Mouse (Mus musculus) midbrain, embryonic 11.5 days (tissue): ENCODE results near the gene 4931414P19Rik. TPM values are rescaled to one million over a fixed set of nuclear protein-coding genes. Genes with fewer than 3 reads are reported as not detected.
A peak's percentile ranks its signal among the peaks of the same experiment; 100 is the strongest.

Source experiments
- ATAC-seq: fragments of 200-750 bp; cut with Nextera tagmentation; 2 replicates; pipeline ENCODE4 v1.8.0; 2017; ENCODE audit warnings: moderate TSS enrichment, moderate library complexity; ENCODE audit not compliant: low FRiP score
- DNase-seq: peaks from one replicate; pipeline ENCODE4 v3.0.0; 2015; ENCODE audit warnings: low spot score; ENCODE audit errors: missing footprints
- H3K27ac ChIP-seq: fragments of 300-500 bp; sonication (generic); 2 replicates; pipeline ENCODE4 v1.5.1; 2014; ENCODE audit warnings: low read depth, low read length
- H3K27me3 ChIP-seq: fragments of 300-500 bp; sonication (generic); 2 replicates; pipeline ENCODE4 v1.6.1; 2014; ENCODE audit warnings: mild to moderate bottlenecking, low read length, moderate library complexity, mixed read lengths; ENCODE audit not compliant: control insufficient read depth, insufficient read depth
- H3K36me3 ChIP-seq: fragments of 300-500 bp; sonication (generic); 2 replicates; pipeline ENCODE4 v1.6.1; 2014; ENCODE audit warnings: mild to moderate bottlenecking, low read length, moderate library complexity, mixed read lengths; ENCODE audit not compliant: control insufficient read depth, insufficient read depth
- H3K4me1 ChIP-seq: fragments of 300-500 bp; sonication (generic); 2 replicates; pipeline ENCODE4 v1.6.1; 2014; ENCODE audit warnings: low read length; ENCODE audit not compliant: control insufficient read depth, insufficient read depth
- H3K4me2 ChIP-seq: fragments of 300-500 bp; sonication (generic); 2 replicates; pipeline ENCODE4 v1.6.1; 2014; ENCODE audit warnings: mild to moderate bottlenecking, moderate library complexity
- H3K4me3 ChIP-seq: fragments of 300-500 bp; sonication (generic); 2 replicates; pipeline ENCODE4 v1.5.1; 2014; ENCODE audit warnings: low read depth, low read length
- H3K9ac ChIP-seq: fragments of 300-500 bp; sonication (generic); 2 replicates; pipeline ENCODE4 v1.6.1; 2014; ENCODE audit warnings: low read length
- H3K9me3 ChIP-seq: fragments of 300-500 bp; sonication (generic); 2 replicates; pipeline ENCODE4 v1.6.1; 2016; ENCODE audit warnings: low read length; ENCODE audit not compliant: control insufficient read depth
- WGBS: fragments of 180-500 bp; shearing (Covaris S2); extraction: QIAGEN DNeasy Blood & Tissue Kit; methylation state at CpG from one replicate; pipeline ENCODE4 v1.1.7; 2014; 5-methylcytosine and 5-hydroxymethylcytosine counted together
- polyA plus RNA-seq: library from polyadenylated mRNA; unstranded; fragments of >200 nt; fragmentation: Nextera tagmentation; extraction: Ambion mirVana; gene quantifications from 2 replicates; pipeline ENCODE4 v1.2.1, GENCODE M21; 2014

Gene 4931414P19Rik
- polyA plus RNA-seq = 5.9 and 8.5 TPM in 2 replicates

- H3K9ac ChIP-seq = peak within 1 kb of the TSS; percentile 63
- DNase-seq (peak; percentile 97), ATAC-seq (peak; percentile 59)
- H3K9me3 ChIP-seq = no peaks in the 10 kb centered on the region
- no peaks in the 10 kb centered on the region for H3K27me3 ChIP-seq
- H3K36me3 ChIP-seq = no peaks in the 10 kb centered on the region
- peaks cover 13% of the 10 kb centered on the region for H3K4me1 ChIP-seq
- peak within 1 kb of the TSS; percentile 50; the same call in 1 of the 2 replicates for H3K27ac ChIP-seq
- peak within 1 kb of the TSS; percentile 60 for H3K4me2 ChIP-seq
- H3K4me3 ChIP-seq = peak within 1 kb of the TSS; percentile 40
- WGBS = 1% methylated on average over 38 of the region's 39 CpGs
These were observed at the start of gene 4931414P19Rik for GRCm38 (mm10) chr14:54605752-54606321. Gene 4931414P19Rik (minus strand): TSS chr14:54605993.

- Histone ChIP-seq H3K9ac (peak overlapping the region; percentile 77), H3K9me3 (no peaks in the 10 kb centered on the region), H3K27ac (peak overlapping the region; percentile 41), H3K36me3 (peaks cover 22% of the 10 kb centered on the region), H3K4me1 (peaks cover 25% of the 10 kb centered on the region), H3K4me3 (peak overlapping the region; percentile 52), H3K4me2 (peak overlapping the region; percentile 89), H3K27me3 (no peaks in the 10 kb centered on the region)
- DNase-seq (peak; percentile 96), ATAC-seq (peak; percentile 88)
- 0% methylated on average over 12 of the region's 12 CpGs for WGBS
These were observed 47.7 kb upstream of the 4931414P19Rik start for GRCm38 (mm10) chr14:54653496-54653895.

GRCm38 (mm10) chr14:54652787-54653186 lies 47.0 kb upstream of the 4931414P19Rik start:
- Histone ChIP-seq H3K27me3 (no peaks in the 10 kb centered on the region), H3K4me1 (peaks cover 25% of the 10 kb centered on the region), H3K4me3 (peak overlapping the region; percentile 52), H3K27ac (peak overlapping the region; percentile 41), H3K36me3 (peaks cover 25% of the 10 kb centered on the region), H3K4me2 (peak overlapping the region; percentile 89), H3K9me3 (no peaks in the 10 kb centered on the region), H3K9ac (peak overlapping the region; percentile 77)
- ATAC-seq (0 out of 2 replicates have a peak, but pooled peaks have one; percentile 27), DNase-seq (no peak)
- whole genome bisulfite sequencing = 0% methylated on average over 7 of the region's 7 CpGs

- H3K9me3 ChIP-seq = no peaks in the 10 kb centered on the region
- H3K27ac ChIP-seq = no peak overlapping the region
- H3K4me3 ChIP-seq = no peak overlapping the region
- 74% methylated on average over 4 of the region's 4 CpGs for WGBS
- H3K36me3 ChIP-seq = peaks cover 28% of the 10 kb centered on the region
- ATAC-seq = peak; percentile 23
- no peak for DNase-seq
- H3K27me3 ChIP-seq = no peaks in the 10 kb centered on the region
- peaks cover 25% of the 10 kb centered on the region for H3K4me1 ChIP-seq
- no peak overlapping the region for H3K4me2 ChIP-seq
- H3K9ac ChIP-seq = no peak overlapping the region
These were observed 45.8 kb upstream of the 4931414P19Rik start for GRCm38 (mm10) chr14:54651556-54651955.

GRCm38 (mm10) chr14:54650621-54651454 lies 45.0 kb upstream of the 4931414P19Rik start:
- Histone ChIP-seq H3K4me3 (no peak overlapping the region), H3K27me3 (no peaks in the 10 kb centered on the region), H3K36me3 (peaks cover 31% of the 10 kb centered on the region), H3K4me2 (no peak overlapping the region), H3K9me3 (no peaks in the 10 kb centered on the region), H3K4me1 (peaks cover 25% of the 10 kb centered on the region), H3K27ac (no peak overlapping the region), H3K9ac (no peak overlapping the region)
- 66% methylated on average over 23 of the region's 23 CpGs for WGBS
- DNase-seq (peak; percentile 99), ATAC-seq (peak; percentile 38; the same call in 1 of the 2 replicates)

- WGBS = 78% methylated on average over 4 of the region's 4 CpGs
- ATAC-seq (no peak), DNase-seq (no peak)
- H3K9ac ChIP-seq = no peak overlapping the region
- peaks cover 54% of the 10 kb centered on the region for H3K36me3 ChIP-seq
- peaks cover 19% of the 10 kb centered on the region for H3K4me1 ChIP-seq
- H3K4me2 ChIP-seq = no peak overlapping the region; the same call in 1 of the 2 replicates
- no peaks in the 10 kb centered on the region for H3K9me3 ChIP-seq
- no peak overlapping the region for H3K4me3 ChIP-seq
- H3K27ac ChIP-seq = no peak overlapping the region
- no peaks in the 10 kb centered on the region for H3K27me3 ChIP-seq
These were observed 42.1 kb upstream of the 4931414P19Rik start for GRCm38 (mm10) chr14:54647900-54648299.

GRCm38 (mm10) chr14:54646898-54647636 lies 41.3 kb upstream of the 4931414P19Rik start:
- DNase-seq (no peak), ATAC-seq (no peak)
- no peak overlapping the region for H3K4me3 ChIP-seq
- H3K27me3 ChIP-seq = no peaks in the 10 kb centered on the region
- peaks cover 12% of the 10 kb centered on the region for H3K4me1 ChIP-seq
- H3K9me3 ChIP-seq = no peaks in the 10 kb centered on the region
- H3K36me3 ChIP-seq = peaks cover 55% of the 10 kb centered on the region
- 94% methylated on average over 8 of the region's 8 CpGs for WGBS
- H3K9ac ChIP-seq = no peak overlapping the region
- no peak overlapping the region for H3K27ac ChIP-seq
- no peak overlapping the region for H3K4me2 ChIP-seq

GRCm38 (mm10) chr14:54646455-54646854 lies 40.7 kb upstream of the 4931414P19Rik start:
- Histone ChIP-seq H3K9ac (no peak overlapping the region), H3K4me3 (no peak overlapping the region), H3K9me3 (no peaks in the 10 kb centered on the region), H3K36me3 (peaks cover 55% of the 10 kb centered on the region), H3K4me2 (no peak overlapping the region), H3K4me1 (peaks cover 6% of the 10 kb centered on the region), H3K27ac (no peak overlapping the region), H3K27me3 (no peaks in the 10 kb centered on the region)
- no peak for DNase-seq
- 95% methylated on average over 17 of the region's 17 CpGs for WGBS
- no peak for ATAC-seq
